Mouse (Mus musculus): ENCODE data around the gene Rbm11. TPM values are rescaled to one million over a fixed set of nuclear protein-coding genes. Genes with fewer than 3 reads are reported as not detected.

The Rbm11 gene
- polyA plus RNA-seq (2021; fragmentation: Nextera tagmentation) = 6.0 and 8.7 TPM in 2 replicates
- long read RNA-seq, experiment 1, partial matches to known transcripts = 0 of 11 reads
- long read RNA-seq, experiment 1, other reads (novel, unspliced or antisense) = 9 of 11 reads
- long read RNA-seq, experiment 2, partial matches to known transcripts = 0 of 7 reads
- long read RNA-seq, experiment 2, other reads (novel, unspliced or antisense) = 3 of 7 reads

DNA sequence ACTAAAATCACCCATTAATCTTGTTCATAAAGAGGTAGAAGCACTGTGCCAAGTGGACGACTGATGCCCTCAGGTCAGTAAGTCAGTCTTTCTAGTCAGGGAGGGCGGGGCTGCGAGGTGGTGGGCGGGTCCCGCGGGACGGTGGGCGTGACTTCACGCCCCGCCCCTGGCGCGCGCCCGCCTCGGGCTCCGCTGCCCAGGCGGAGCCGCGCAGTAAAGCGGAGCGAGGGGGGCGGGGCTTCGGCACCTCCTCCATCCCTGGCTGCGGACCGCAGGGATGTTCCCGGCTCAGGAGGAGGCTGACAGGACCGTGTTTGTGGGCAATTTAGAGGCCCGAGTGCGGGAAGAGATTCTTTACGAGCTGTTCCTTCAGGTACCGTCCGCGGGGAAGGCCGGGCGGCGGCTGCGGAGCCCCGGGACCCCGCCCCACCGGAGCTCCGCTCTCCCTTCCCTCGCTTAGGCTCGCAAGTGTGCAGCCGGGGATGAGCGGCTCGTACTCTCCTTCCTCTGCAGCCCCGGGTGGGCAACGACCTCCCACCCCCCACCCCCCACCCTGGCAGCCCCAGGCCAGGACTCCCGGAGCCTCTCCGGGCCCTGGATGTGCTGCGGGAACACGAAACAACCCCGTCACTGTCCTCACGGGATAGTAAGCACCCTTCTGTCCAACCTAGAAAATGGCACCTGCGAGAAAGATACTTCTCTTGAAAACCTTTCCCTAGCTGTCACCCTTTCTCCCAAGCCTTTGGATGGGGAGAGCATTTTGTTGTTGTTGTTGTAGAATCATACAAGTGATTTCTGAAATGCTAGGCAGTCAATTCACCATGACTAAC, at the start of gene Rbm11:
Gene Rbm11 (plus strand): TSS at position 174 of the 830 bp plus-strand sequence.

DNA sequence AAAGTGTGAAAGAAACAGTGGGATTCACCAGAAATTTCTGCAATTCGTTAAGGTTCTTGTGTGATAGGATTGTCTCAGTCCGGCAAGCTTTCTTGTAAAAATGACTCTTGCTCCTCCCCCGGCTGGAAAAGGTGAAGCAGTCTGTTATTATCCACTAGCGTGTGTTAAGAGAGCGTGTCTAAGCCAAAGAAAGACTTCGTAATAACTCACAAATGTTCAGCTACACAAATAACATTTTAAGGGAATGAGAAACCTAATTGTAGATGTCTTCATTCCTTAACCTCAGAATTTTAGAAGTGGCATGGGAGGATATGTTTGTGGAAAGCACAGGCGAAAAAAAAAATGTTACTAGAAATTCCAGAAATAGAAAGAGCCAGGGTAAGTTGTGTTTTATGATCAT, 6.7 kb upstream of the Rbm11 start, which contains the start of gene Lipi:
Gene Lipi (minus strand): TSS at position 101 of the 400 bp plus-strand sequence.

Other genes with a start within 250 kb of the Rbm11 start
- not detected in 2 replicates for gene Lipi, start 6.8 kb upstream of the Rbm11 start, polyA plus RNA-seq (2021; fragmentation: Nextera tagmentation)
- gene Hspa13, start 174.3 kb downstream of the Rbm11 start, polyA plus RNA-seq (2021; fragmentation: Nextera tagmentation) = 11.4 and 14.6 TPM in 2 replicates

All from left cerebral cortex, adult 6 months (tissue).